Mouse (Mus musculus) intestine, postnatal 0 days (tissue): ENCODE results near the gene Dnajb7. TPM values are rescaled to one million over a fixed set of nuclear protein-coding genes. Genes with fewer than 3 reads are reported as not detected.
A peak's percentile ranks its signal among the peaks of the same experiment; 100 is the strongest.

Source experiments
- ATAC-seq: fragments of 200-750 bp; cut with Nextera tagmentation; 2 replicates; pipeline ENCODE4 v1.8.0; 2017; ENCODE audit warnings: mild to moderate bottlenecking, moderate TSS enrichment, moderate library complexity
- H3K27ac ChIP-seq: fragments of 300-500 bp; sonication (generic); 2 replicates; pipeline ENCODE4 v1.5.1; 2014; ENCODE audit warnings: mild to moderate bottlenecking, low read depth, low read length, moderate library complexity
- H3K27me3 ChIP-seq: fragments of 300-500 bp; sonication (generic); replicated peaks from 2 replicates; pipeline ENCODE4 v1.6.1; 2014; ENCODE audit warnings: low read length, mixed read lengths; ENCODE audit not compliant: control insufficient read depth, insufficient read depth
- H3K36me3 ChIP-seq: fragments of 300-500 bp; sonication (generic); 2 replicates; pipeline ENCODE4 v1.6.1; 2014; ENCODE audit warnings: mild to moderate bottlenecking, moderate library complexity; ENCODE audit not compliant: control insufficient read depth, insufficient read depth
- H3K4me1 ChIP-seq: fragments of 300-500 bp; sonication (generic); replicated peaks from 2 replicates; pipeline ENCODE4 v1.6.1; 2014; ENCODE audit warnings: antibody characterized with exemption, low read length, mixed read lengths; ENCODE audit not compliant: control insufficient read depth, insufficient read depth
- H3K4me2 ChIP-seq: fragments of 300-500 bp; sonication (generic); replicated peaks from 2 replicates; pipeline ENCODE4 v1.6.1; 2014; ENCODE audit warnings: low read depth, mild to moderate bottlenecking, moderate library complexity
- H3K4me3 ChIP-seq: fragments of 300-500 bp; sonication (generic); 2 replicates; pipeline ENCODE4 v1.5.1; 2014; ENCODE audit warnings: low read depth, low read length
- H3K9ac ChIP-seq: fragments of 300-500 bp; sonication (generic); 2 replicates; pipeline ENCODE4 v1.6.1; 2014; ENCODE audit warnings: mild to moderate bottlenecking, low read depth, low read length
- H3K9me3 ChIP-seq: fragments of 300-500 bp; sonication (generic); 2 replicates; pipeline ENCODE4 v1.6.1; 2016; ENCODE audit warnings: mixed run types; ENCODE audit not compliant: control insufficient read depth
- CTCF ChIP-seq: sonication (generic); IDR thresholded peaks from 2 replicates; pipeline ENCODE4 v1.5.1; 2016; ENCODE audit warnings: low read depth, mild to moderate bottlenecking, control low read depth, antibody characterized with exemption, moderate library complexity
- WGBS: fragments of 180-500 bp; shearing (Covaris S2); extraction: QIAGEN DNeasy Blood & Tissue Kit; methylation state at CpG from one replicate; pipeline ENCODE4 v1.1.7; 2014; 5-methylcytosine and 5-hydroxymethylcytosine counted together
- polyA plus RNA-seq: library from polyadenylated mRNA; unstranded; fragments of >200 nt; fragmentation: Nextera tagmentation; extraction: Ambion mirVana; gene quantifications from 2 replicates; pipeline ENCODE4 v1.2.1, GENCODE M21; 2015

Dnajb7 gene
- 0.17 and 0.35 TPM in 2 replicates for polyA plus RNA-seq

GRCm38 (mm10) chr15:81408199-81408598 lies at the start of gene Dnajb7:
Dnajb7 (minus strand) TSS chr15:81408299.
- Histone ChIP-seq H3K9ac (no peak within 1 kb of the TSS), H3K27ac (no peak within 1 kb of the TSS), H3K4me3 (no peak within 1 kb of the TSS), H3K27me3 (no peaks in the 10 kb centered on the region), H3K36me3 (no peaks in the 10 kb centered on the region), H3K9me3 (no peaks in the 10 kb centered on the region), H3K4me2 (no peak within 1 kb of the TSS), H3K4me1 (no peaks in the 10 kb centered on the region)
- no peak for ATAC-seq
- TF ChIP-seq CTCF = no peak
- 87% methylated on average over 1 of the region's 1 CpGs for WGBS

GRCm38 (mm10) chr15:81448463-81448862 lies 40.4 kb upstream of the Dnajb7 start:
- peaks cover 28% of the 10 kb centered on the region for H3K36me3 ChIP-seq
- no peak overlapping the region for H3K27ac ChIP-seq
- H3K27me3 ChIP-seq = no peaks in the 10 kb centered on the region
- no peak overlapping the region for H3K4me3 ChIP-seq
- ATAC-seq = no peak
- H3K4me2 ChIP-seq = no peak overlapping the region
- 43% methylated on average over 3 of the region's 3 CpGs for WGBS
- H3K9ac ChIP-seq = no peak overlapping the region
- H3K4me1 ChIP-seq = no peaks in the 10 kb centered on the region
- no peaks in the 10 kb centered on the region for H3K9me3 ChIP-seq
- TF ChIP-seq CTCF = peak; percentile 89

GRCm38 (mm10) chr15:81439236-81439635 lies 31.1 kb upstream of the Dnajb7 start:
- no peak overlapping the region for H3K27ac ChIP-seq
- no peaks in the 10 kb centered on the region for H3K4me1 ChIP-seq
- TF ChIP-seq CTCF = no peak
- H3K36me3 ChIP-seq = peaks cover 26% of the 10 kb centered on the region
- no peaks in the 10 kb centered on the region for H3K27me3 ChIP-seq
- no peak overlapping the region for H3K4me3 ChIP-seq
- ATAC-seq = no peak
- H3K9me3 ChIP-seq = no peaks in the 10 kb centered on the region
- no peak overlapping the region for H3K9ac ChIP-seq
- H3K4me2 ChIP-seq = no peak overlapping the region

- ATAC-seq = no peak
- no peak for TF ChIP-seq CTCF
- Histone ChIP-seq H3K36me3 (peaks cover 19% of the 10 kb centered on the region; the same call in 1 of the 2 replicates), H3K9me3 (no peaks in the 10 kb centered on the region), H3K4me3 (no peak overlapping the region), H3K27ac (no peak overlapping the region), H3K9ac (no peak overlapping the region), H3K27me3 (no peaks in the 10 kb centered on the region), H3K4me2 (no peak overlapping the region), H3K4me1 (no peaks in the 10 kb centered on the region)
- WGBS = 100% methylated on average over 1 of the region's 1 CpGs
Observed at GRCm38 (mm10) chr15:81438345-81438744, 30.2 kb upstream of the Dnajb7 start.

GRCm38 (mm10) chr15:81431195-81431594 lies 23.1 kb upstream of the Dnajb7 start:
- Histone ChIP-seq H3K9ac (no peak overlapping the region), H3K36me3 (peaks cover 26% of the 10 kb centered on the region), H3K4me3 (no peak overlapping the region), H3K27me3 (no peaks in the 10 kb centered on the region), H3K27ac (no peak overlapping the region), H3K4me1 (no peaks in the 10 kb centered on the region), H3K9me3 (no peaks in the 10 kb centered on the region), H3K4me2 (no peak overlapping the region)
- no peak for ATAC-seq
- 49% methylated on average over 1 of the region's 1 CpGs for WGBS
- no peak for TF ChIP-seq CTCF

- no peak for ATAC-seq
- no peak overlapping the region for H3K27ac ChIP-seq
- H3K9ac ChIP-seq = no peak overlapping the region
- WGBS = 71% methylated on average over 2 of the region's 2 CpGs
- H3K36me3 ChIP-seq = peaks cover 26% of the 10 kb centered on the region
- no peaks in the 10 kb centered on the region for H3K27me3 ChIP-seq
- H3K4me1 ChIP-seq = 0 out of 2 replicates have a peak, but pooled peaks cover 4% of the 10 kb centered on the region
- TF ChIP-seq CTCF = no peak
- H3K9me3 ChIP-seq = no peaks in the 10 kb centered on the region
- no peak overlapping the region for H3K4me2 ChIP-seq
- H3K4me3 ChIP-seq = no peak overlapping the region
Observed at GRCm38 (mm10) chr15:81427947-81428346, 19.8 kb upstream of the Dnajb7 start.

- no peak for ATAC-seq
- Histone ChIP-seq H3K27me3 (no peaks in the 10 kb centered on the region), H3K36me3 (peaks cover 13% of the 10 kb centered on the region; the same call in 1 of the 2 replicates), H3K9ac (no peak overlapping the region), H3K9me3 (no peaks in the 10 kb centered on the region), H3K4me1 (0 out of 2 replicates have a peak, but pooled peaks cover 6% of the 10 kb centered on the region), H3K4me2 (no peak overlapping the region), H3K4me3 (no peak overlapping the region), H3K27ac (no peak overlapping the region)
- 87% methylated on average over 3 of the region's 3 CpGs for WGBS
- TF ChIP-seq CTCF = no peak
Observed at GRCm38 (mm10) chr15:81425311-81425710, 17.2 kb upstream of the Dnajb7 start.
